Mouse (Mus musculus): ENCODE results near the gene Pias4.
A peak's percentile ranks its signal among the peaks of the same experiment; 100 is the strongest.

Gene Pias4

GRCm38 (mm10) chr10:81138131-81138782, 29.5 kb downstream of the Pias4 start:
- peak; percentile 54 for DNase-seq (ENCODE audit: low spot score)

GRCm38 (mm10) chr10:81137252-81138130, 30.2 kb downstream of the Pias4 start:
- DNase-seq (ENCODE audit: low spot score), result peak; percentile 98

- no peak for DNase-seq (ENCODE audit: low spot score)
These were observed 31.0 kb downstream of the Pias4 start for GRCm38 (mm10) chr10:81136706-81137231.

GRCm38 (mm10) chr10:81135831-81136705, 31.7 kb downstream of the Pias4 start:
- DNase-seq (ENCODE audit: low spot score), result peak; percentile 75

GRCm38 (mm10) chr10:81134966-81135681, 32.6 kb downstream of the Pias4 start, which contains the start of gene Zbtb7a:
Gene Zbtb7a, plus strand, starts transcription at chr10:81135220.
- peak; percentile 44 for DNase-seq (ENCODE audit: low spot score)

- DNase-seq (ENCODE audit: low spot score), result no peak
These were observed 33.5 kb downstream of the Pias4 start for GRCm38 (mm10) chr10:81134181-81134587.

GRCm38 (mm10) chr10:81123500-81123899, 44.2 kb downstream of the Pias4 start:
- DNase-seq (ENCODE audit: low spot score), result no peak

GRCm38 (mm10) chr10:81122889-81123288, 44.8 kb downstream of the Pias4 start:
- no peak for DNase-seq (ENCODE audit: low spot score)

- DNase-seq (ENCODE audit: low spot score), result no peak
These were observed 47.1 kb downstream of the Pias4 start for GRCm38 (mm10) chr10:81120650-81121049.

- DNase-seq (ENCODE audit: low spot score), result no peak
These were observed 48.1 kb downstream of the Pias4 start for GRCm38 (mm10) chr10:81119625-81120024.

- DNase-seq (ENCODE audit: low spot score), result no peak
These were observed 54.8 kb downstream of the Pias4 start for GRCm38 (mm10) chr10:81112946-81113345.

GRCm38 (mm10) chr10:81106113-81106721, 61.5 kb downstream of the Pias4 start:
- DNase-seq (ENCODE audit: low spot score), result peak; percentile 96

- DNase-seq (ENCODE audit: low spot score), result peak; percentile 98
These were observed 62.1 kb downstream of the Pias4 start, which contains the start of gene Map2k2 for GRCm38 (mm10) chr10:81105565-81106112. Gene Map2k2, plus strand, starts transcription at chr10:81105915.
